Mouse (Mus musculus) kidney, postnatal 36 days (tissue): ENCODE data around the gene Carm1.
"Not testable (repeated sequence)": the region's sequence is repeated elsewhere in the genome, so short reads cannot be mapped to it uniquely, and the experiment has no call there.

ENCODE experiments used
- DNase-seq, 2 experiments: peaks; one replicate each; pipeline ENCODE4 v3.0.0; 2021 to 2022; ENCODE audit warnings: mixed read lengths in 2 of 2

Gene Carm1

GRCm38 (mm10) chr9:21539981-21540753 is 6.5 kb upstream of the Carm1 start:
- no peak for DNase-seq

- DNase-seq, result not testable (repeated sequence)
Measured at GRCm38 (mm10) chr9:21542001-21542400, 4.7 kb upstream of the Carm1 start.

- DNase-seq, result no peak
Measured at GRCm38 (mm10) chr9:21545351-21545915, 1.3 kb upstream of the Carm1 start.

- peak; percentile 99 for DNase-seq
Measured at GRCm38 (mm10) chr9:21545916-21546788, 542 bp upstream of the Carm1 start.

GRCm38 (mm10) chr9:21547075-21547941 is 614 bp downstream of the Carm1 start:
- DNase-seq, result peak; percentile 51 to 74

- DNase-seq, result no peak
Measured at GRCm38 (mm10) chr9:21551049-21551448, 4.4 kb downstream of the Carm1 start.

- no peak for DNase-seq
Measured at GRCm38 (mm10) chr9:21553607-21554273, 7.0 kb downstream of the Carm1 start.

GRCm38 (mm10) chr9:21555198-21555742 is 8.6 kb downstream of the Carm1 start:
- DNase-seq, result no peak

GRCm38 (mm10) chr9:21556996-21557395 is 10.3 kb downstream of the Carm1 start:
- peak in 1 of 2 experiments; percentile 43 for DNase-seq

GRCm38 (mm10) chr9:21557556-21557955 is 10.9 kb downstream of the Carm1 start:
- DNase-seq, result no peak

- DNase-seq, result peak; percentile 48 to 49
Measured at GRCm38 (mm10) chr9:21558366-21558765, 11.7 kb downstream of the Carm1 start.

- DNase-seq, result no peak
Measured at GRCm38 (mm10) chr9:21559151-21559550, 12.5 kb downstream of the Carm1 start.

- no peak for DNase-seq
Measured at GRCm38 (mm10) chr9:21564420-21564819, 17.7 kb downstream of the Carm1 start.

- no peak for DNase-seq
Measured at GRCm38 (mm10) chr9:21565004-21565586, 18.4 kb downstream of the Carm1 start.

- no peak for DNase-seq
Measured at GRCm38 (mm10) chr9:21566538-21566937, 19.8 kb downstream of the Carm1 start.

- DNase-seq, result no peak
Measured at GRCm38 (mm10) chr9:21567051-21567450, 20.4 kb downstream of the Carm1 start.

- DNase-seq, result peak; percentile 17 to 19
Measured at GRCm38 (mm10) chr9:21568657-21569255, 22.1 kb downstream of the Carm1 start.

GRCm38 (mm10) chr9:21574012-21574801 is 27.5 kb downstream of the Carm1 start:
- no peak for DNase-seq

- no peak for DNase-seq
Measured at GRCm38 (mm10) chr9:21575253-21575652, 28.6 kb downstream of the Carm1 start.

GRCm38 (mm10) chr9:21576286-21576685 is 29.6 kb downstream of the Carm1 start:
- DNase-seq, result no peak
